Mouse (Mus musculus) neural tube, embryonic 12.5 days (tissue): ENCODE results near the gene Nsun2. TPM values are rescaled to one million over a fixed set of nuclear protein-coding genes. Genes with fewer than 3 reads are reported as not detected.

ENCODE experiments used
- ATAC-seq: fragments of 200-750 bp; cut with Nextera tagmentation; 2 replicates; pipeline ENCODE4 v1.8.0; 2017; ENCODE audit warnings: low read depth, mild to moderate bottlenecking, moderate TSS enrichment, moderate library complexity; ENCODE audit not compliant: low FRiP score
- H3K27ac ChIP-seq: fragments of 300-500 bp; sonication (generic); 2 replicates; pipeline ENCODE4 v1.5.1; 2016
- H3K27me3 ChIP-seq: fragments of 300-500 bp; sonication (generic); replicated peaks from 2 replicates; pipeline ENCODE4 v1.6.1; 2016; ENCODE audit warnings: mild to moderate bottlenecking
- H3K36me3 ChIP-seq: fragments of 300-500 bp; sonication (generic); 2 replicates; pipeline ENCODE4 v1.6.1; 2016; ENCODE audit warnings: mild to moderate bottlenecking
- H3K4me1 ChIP-seq: fragments of 300-500 bp; sonication (generic); 2 replicates; pipeline ENCODE4 v1.6.1; 2016
- H3K4me2 ChIP-seq: fragments of 300-500 bp; sonication (generic); replicated peaks from 2 replicates; pipeline ENCODE4 v1.6.1; 2016; ENCODE audit warnings: mild to moderate bottlenecking
- H3K4me3 ChIP-seq: fragments of 300-500 bp; sonication (generic); 2 replicates; pipeline ENCODE4 v1.5.1; 2016
- H3K9ac ChIP-seq: fragments of 300-500 bp; sonication (generic); 2 replicates; pipeline ENCODE4 v1.6.1; 2016; ENCODE audit warnings: mild to moderate bottlenecking
- H3K9me3 ChIP-seq: fragments of 300-500 bp; sonication (generic); 2 replicates; pipeline ENCODE4 v1.6.1; 2016; ENCODE audit warnings: mild to moderate bottlenecking
- WGBS: fragments of 180-500 bp; shearing (Covaris S2); methylation state at CpG from one replicate; pipeline ENCODE4 v1.1.7; 2016; 5-methylcytosine and 5-hydroxymethylcytosine counted together
- polyA plus RNA-seq: library from polyadenylated mRNA; unstranded; fragments of >200 nt; fragmentation: Nextera tagmentation; extraction: Ambion mirVana; gene quantifications from 2 replicates; pipeline ENCODE4 v1.2.1, GENCODE M21; 2016

Nsun2 gene
- polyA plus RNA-seq, 1 experiment from 2014 or later, result 106 TPM

DNA sequence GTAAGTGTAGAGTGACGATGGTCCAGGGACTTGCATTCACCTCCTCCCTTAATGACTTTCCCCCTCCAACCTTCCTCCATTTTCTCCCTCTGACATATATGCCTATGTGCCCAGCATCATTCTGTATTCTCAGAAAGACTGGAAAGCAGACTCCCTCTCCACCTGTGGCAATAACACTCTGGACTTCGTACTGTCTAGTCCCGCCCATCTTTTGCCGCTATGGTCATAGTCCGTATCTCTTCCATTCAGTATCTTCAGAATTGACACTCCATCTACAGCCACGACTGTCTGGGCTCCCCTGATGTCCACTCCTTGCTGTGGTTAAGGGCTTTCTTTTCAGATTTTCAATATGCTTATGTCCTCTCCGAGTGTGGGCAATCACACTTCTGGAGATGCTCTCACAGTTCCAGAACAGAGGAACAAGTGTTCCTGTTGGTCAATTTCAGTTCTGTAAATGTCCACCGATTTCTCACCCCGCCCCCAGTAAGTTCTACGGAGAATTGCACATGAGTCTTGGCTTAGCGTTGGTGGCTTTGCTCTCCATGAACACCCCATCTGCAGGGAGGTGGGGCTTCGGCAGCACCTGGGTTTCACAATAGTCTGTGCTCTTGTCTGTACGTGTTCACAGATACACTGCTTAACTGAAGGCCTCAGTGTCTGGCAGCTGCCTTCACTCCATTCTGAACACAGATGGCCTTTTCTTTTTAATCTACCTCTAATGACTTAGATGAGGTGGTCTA lies 111.1 kb downstream of the Nsun2 start:
- no peak for ATAC-seq
- Histone ChIP-seq H3K27me3 (no peaks in the 10 kb centered on the region), H3K36me3 (peaks cover 17% of the 10 kb centered on the region), H3K27ac (no peak overlapping the region), H3K4me2 (no peak overlapping the region), H3K4me3 (no peak overlapping the region), H3K4me1 (no peaks in the 10 kb centered on the region), H3K9ac (no peak overlapping the region), H3K9me3 (no peaks in the 10 kb centered on the region)
- 86% methylated on average over 13 of the region's 13 CpGs for WGBS

DNA sequence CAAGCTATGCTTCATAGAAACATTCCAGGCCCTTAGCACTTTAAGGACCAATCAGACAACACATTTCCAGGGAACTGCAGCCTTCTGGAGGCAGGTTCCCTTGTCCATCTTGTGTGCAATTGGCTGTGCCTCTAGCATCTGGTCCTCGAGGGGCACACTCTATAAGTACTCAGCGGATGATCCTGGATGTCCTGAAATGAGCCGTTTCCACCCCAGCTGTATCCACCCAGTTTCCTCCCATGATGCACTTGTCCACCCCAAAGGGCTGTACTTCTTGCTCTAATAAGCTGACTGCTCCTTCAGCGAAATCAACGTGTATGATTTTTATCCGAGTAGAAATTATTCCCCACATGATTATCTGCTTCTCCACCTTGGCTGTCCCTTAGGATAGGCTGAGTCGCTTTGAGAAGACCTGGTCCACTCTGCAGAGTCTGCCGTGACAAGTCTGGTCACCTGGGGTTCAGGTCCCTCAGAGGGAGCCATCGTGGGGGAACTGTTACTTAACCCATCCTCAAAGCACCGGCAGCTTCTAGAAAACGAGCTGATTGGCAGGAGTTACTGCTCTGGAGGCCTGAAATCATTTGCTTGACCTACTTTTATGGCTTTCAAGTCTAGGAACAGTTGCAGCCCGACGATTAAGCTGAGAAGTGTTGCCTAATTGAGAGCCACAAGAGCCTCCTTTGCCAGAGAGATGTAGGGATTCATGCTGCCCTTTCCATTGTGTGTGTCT lies 112.3 kb downstream of the Nsun2 start:
- Histone ChIP-seq H3K4me1 (no peaks in the 10 kb centered on the region), H3K27me3 (no peaks in the 10 kb centered on the region), H3K4me3 (no peak overlapping the region), H3K36me3 (peaks cover 5% of the 10 kb centered on the region; the same call in 1 of the 2 replicates), H3K27ac (no peak overlapping the region), H3K9ac (no peak overlapping the region), H3K4me2 (no peak overlapping the region), H3K9me3 (no peaks in the 10 kb centered on the region)
- ATAC-seq, result no peak
- WGBS, result 61% methylated on average over 13 of the region's 13 CpGs

GRCm38 (mm10) chr13:69646481-69646880 lies 112.9 kb downstream of the Nsun2 start:
- Histone ChIP-seq H3K36me3 (0 out of 2 replicates have a peak, but pooled peaks cover 4% of the 10 kb centered on the region), H3K4me2 (no peak overlapping the region), H3K4me1 (no peaks in the 10 kb centered on the region), H3K27ac (no peak overlapping the region), H3K9ac (no peak overlapping the region), H3K9me3 (no peaks in the 10 kb centered on the region), H3K4me3 (no peak overlapping the region), H3K27me3 (no peaks in the 10 kb centered on the region)
- ATAC-seq, result no peak
- 90% methylated on average over 9 of the region's 9 CpGs for WGBS

- WGBS, result 79% methylated on average over 3 of the region's 3 CpGs
- Histone ChIP-seq H3K4me1 (no peaks in the 10 kb centered on the region), H3K9me3 (no peaks in the 10 kb centered on the region), H3K4me2 (no peak overlapping the region), H3K9ac (no peak overlapping the region), H3K36me3 (no peaks in the 10 kb centered on the region), H3K27me3 (no peaks in the 10 kb centered on the region), H3K27ac (no peak overlapping the region), H3K4me3 (no peak overlapping the region)
- ATAC-seq, result no peak
Observed at GRCm38 (mm10) chr13:69654508-69654907, 121.0 kb downstream of the Nsun2 start.

- Histone ChIP-seq H3K27ac (no peak overlapping the region), H3K4me3 (no peak overlapping the region), H3K36me3 (no peaks in the 10 kb centered on the region), H3K27me3 (no peaks in the 10 kb centered on the region), H3K4me2 (no peak overlapping the region), H3K9ac (no peak overlapping the region), H3K9me3 (no peaks in the 10 kb centered on the region), H3K4me1 (no peaks in the 10 kb centered on the region)
- WGBS, result 88% methylated on average over 5 of the region's 5 CpGs
- no peak for ATAC-seq
Observed at GRCm38 (mm10) chr13:69672121-69672520, 138.6 kb downstream of the Nsun2 start.

- Histone ChIP-seq H3K9me3 (no peaks in the 10 kb centered on the region), H3K4me2 (no peak overlapping the region), H3K4me3 (no peak overlapping the region), H3K36me3 (no peaks in the 10 kb centered on the region), H3K27ac (no peak overlapping the region), H3K9ac (no peak overlapping the region), H3K4me1 (no peaks in the 10 kb centered on the region), H3K27me3 (no peaks in the 10 kb centered on the region)
- 90% methylated on average over 10 of the region's 10 CpGs for WGBS
- ATAC-seq, result no peak
Observed at GRCm38 (mm10) chr13:69672565-69672964, 139.0 kb downstream of the Nsun2 start.

GRCm38 (mm10) chr13:69673197-69673920 lies 139.8 kb downstream of the Nsun2 start:
- Histone ChIP-seq H3K4me1 (no peaks in the 10 kb centered on the region), H3K9me3 (no peaks in the 10 kb centered on the region), H3K4me2 (no peak overlapping the region), H3K27ac (no peak overlapping the region), H3K9ac (no peak overlapping the region), H3K36me3 (no peaks in the 10 kb centered on the region), H3K27me3 (no peaks in the 10 kb centered on the region), H3K4me3 (no peak overlapping the region)
- 87% methylated on average over 5 of the region's 5 CpGs for WGBS
- no peak for ATAC-seq

- WGBS, result 59% methylated on average over 10 of the region's 10 CpGs
- Histone ChIP-seq H3K36me3 (no peaks in the 10 kb centered on the region), H3K4me1 (no peaks in the 10 kb centered on the region), H3K9me3 (no peaks in the 10 kb centered on the region), H3K27me3 (no peaks in the 10 kb centered on the region), H3K4me2 (no peak overlapping the region), H3K9ac (no peak overlapping the region), H3K27ac (no peak overlapping the region), H3K4me3 (no peak overlapping the region)
- ATAC-seq, result no peak
Observed at GRCm38 (mm10) chr13:69673921-69674618, 140.5 kb downstream of the Nsun2 start.

Other genes starting within 250 kb of the Nsun2 start
- 7.4 and 8.2 TPM in 2 replicates for gene Tent4a, start 871 bp downstream of the Nsun2 start, polyA plus RNA-seq
- gene Srd5a1, start 77.7 kb downstream of the Nsun2 start, polyA plus RNA-seq, result 21.1 and 25.9 TPM in 2 replicates
- 31.3 and 34.3 TPM in 2 replicates for gene Ube2ql1, start 206.1 kb downstream of the Nsun2 start, polyA plus RNA-seq